Mouse (Mus musculus) ES-E14 (cell line): Measurements from ENCODE around the gene Ptprg. TPM values are rescaled to one million over a fixed set of nuclear protein-coding genes. Genes with fewer than 3 reads are reported as not detected.

Experiments
- DNase-seq: peaks from one replicate; pipeline ENCODE4 v3.0.0-alpha.2; 2013; ENCODE audit warnings: low read depth, low spot score
- H3K27ac ChIP-seq: 2 replicates; pipeline ENCODE4 v1.5.1; 2012; ENCODE audit warnings: low read depth, mild to moderate bottlenecking, low read length, moderate library complexity, mixed read lengths; ENCODE audit not compliant: poor library complexity, insufficient read depth, severe bottlenecking
- H3K36me3 ChIP-seq: 2 replicates; pipeline ENCODE4 v1.6.1; 2012; ENCODE audit warnings: mild to moderate bottlenecking, low read length, moderate library complexity, mixed read lengths; ENCODE audit not compliant: control insufficient read depth, poor library complexity, insufficient read depth, severe bottlenecking
- H3K4me1 ChIP-seq, 2 experiments: fragments of 150-350 bp in 1 of 2; sonication (generic) in 1 of 2; 2 replicates each; pipeline ENCODE4 v1.6.1; 2012; ENCODE audit warnings: low read length in 2 of 2, mild to moderate bottlenecking in 1 of 2, mixed read lengths in 1 of 2; ENCODE audit not compliant: control insufficient read depth in 2 of 2, insufficient read depth in 2 of 2, poor library complexity in 1 of 2
- H3K4me3 ChIP-seq, 2 experiments: fragments of 150-350 bp in 1 of 2; sonication (generic) in 1 of 2; 2 replicates each; pipeline ENCODE4 v1.5.1; 2012; ENCODE audit warnings: low read length in 2 of 2, low read depth in 1 of 2, mild to moderate bottlenecking in 1 of 2, mixed read lengths in 1 of 2; ENCODE audit not compliant: insufficient read depth in 1 of 2, poor library complexity in 1 of 2, severe bottlenecking in 1 of 2
- H3K9ac ChIP-seq: 2 replicates; pipeline ENCODE4 v1.6.1; 2012; ENCODE audit warnings: low read depth, mild to moderate bottlenecking, low read length, mixed read lengths; ENCODE audit not compliant: poor library complexity, insufficient read depth, severe bottlenecking
- H3K9me3 ChIP-seq: fragments of 150-350 bp; sonication (generic); 2 replicates; pipeline ENCODE4 v1.6.1; 2012; ENCODE audit warnings: low read depth, mild to moderate bottlenecking, low read length; ENCODE audit not compliant: control insufficient read depth, insufficient read depth
- CHD2 ChIP-seq: IDR thresholded peaks from 2 replicates; pipeline ENCODE4 v1.6.1; 2014; ENCODE audit warnings: mild to moderate bottlenecking, low read depth, low read length, inconsistent platforms
- HCFC1 ChIP-seq: IDR thresholded peaks from 2 replicates; pipeline ENCODE4 v1.6.1; 2012; ENCODE audit warnings: low read length, inconsistent platforms, borderline replicate concordance; ENCODE audit not compliant: insufficient read depth
- MAFK ChIP-seq: IDR thresholded peaks from 2 replicates; pipeline ENCODE4 v1.6.1; 2014; ENCODE audit warnings: mild to moderate bottlenecking, low read depth, low read length, inconsistent platforms; ENCODE audit not compliant: insufficient read depth
- ZC3H11A ChIP-seq: IDR thresholded peaks from 2 replicates; pipeline ENCODE4 v1.6.1; 2012; ENCODE audit warnings: low read depth, mild to moderate bottlenecking, inconsistent platforms, low read length, borderline replicate concordance
- ZNF384 ChIP-seq: IDR thresholded peaks from 2 replicates; pipeline ENCODE4 v1.6.1; 2012; ENCODE audit warnings: low read depth, low read length, inconsistent platforms
- in situ Hi-C, 2 experiments: fragments of 600-800 bp; cut with MboI; formaldehyde crosslinking; loops; one replicate each; pipeline ENCODE4 v1.15.1; 2025; ENCODE audit warnings: low sequenced_read_pairs in 2 of 2, inconsistent platforms in 1 of 2; ENCODE audit not compliant: unreplicated experiment in 2 of 2
- total RNA-seq: library from RNA; depleted of rRNA; stranded (reverse); fragments of 300-350 nt; gene quantifications from 2 replicates; pipeline ENCODE4 v1.2.3, GENCODE M21; 2012

Gene Ptprg
- total RNA-seq, 1 experiment = 59.8 TPM

DNA sequence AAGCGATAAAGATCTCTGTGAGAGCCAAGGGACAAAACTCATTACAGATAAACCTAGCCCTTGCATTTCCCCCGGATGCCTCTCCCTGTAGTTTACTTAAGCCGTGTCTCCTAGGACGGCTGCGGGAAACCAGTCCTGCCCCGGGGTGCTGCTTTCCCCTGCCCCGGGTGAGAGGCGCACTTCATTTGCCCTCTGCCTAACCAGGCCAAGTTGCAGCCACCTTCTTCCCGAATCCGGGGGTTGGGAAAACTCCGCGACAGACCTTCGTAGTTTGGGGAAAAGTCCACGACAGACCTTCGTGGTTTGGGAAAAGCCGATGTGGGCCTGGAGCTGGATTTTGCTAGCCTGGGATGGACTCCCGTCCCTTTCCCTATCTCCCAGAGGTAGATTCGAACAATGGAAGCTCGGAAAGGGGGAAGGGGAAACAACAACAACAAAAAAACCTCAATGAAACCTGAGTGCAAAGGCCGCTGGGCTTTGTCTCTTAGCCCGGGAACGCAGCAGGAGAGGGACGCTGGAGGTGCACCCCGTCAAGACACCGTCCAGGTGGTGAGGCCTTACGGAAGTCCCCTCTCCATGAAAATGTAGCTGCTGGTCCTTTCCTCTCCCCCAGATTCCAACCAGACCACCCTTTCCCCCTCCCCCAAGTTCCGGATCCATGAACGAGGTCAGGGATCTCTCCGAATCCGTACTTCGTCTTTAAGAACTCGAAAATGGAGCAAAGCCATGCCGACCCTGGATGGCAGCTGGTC is 635 bp upstream of the Ptprg start:
- in situ Hi-C loops = loop anchor here (25.0 kb wide), 1 partner anchor 585 kb away; no protein-coding TSS in a partner anchor
- Histone ChIP-seq H3K4me1 (peaks cover 2 to 9% of the 10 kb centered on the region in 2 experiments; a peak in 3 of 4 replicates), H3K9ac (peak overlapping the region; percentile 82), H3K4me3 (peak overlapping the region; percentile 84 to 92), H3K27ac (peak overlapping the region; percentile 93), H3K9me3 (no peaks in the 10 kb centered on the region), H3K36me3 (no peaks in the 10 kb centered on the region)
- TF ChIP-seq MAFK = no peak
- no peak for TF ChIP-seq HCFC1
- TF ChIP-seq ZNF384 = peak; percentile 61
- no peak for DNase-seq

DNA sequence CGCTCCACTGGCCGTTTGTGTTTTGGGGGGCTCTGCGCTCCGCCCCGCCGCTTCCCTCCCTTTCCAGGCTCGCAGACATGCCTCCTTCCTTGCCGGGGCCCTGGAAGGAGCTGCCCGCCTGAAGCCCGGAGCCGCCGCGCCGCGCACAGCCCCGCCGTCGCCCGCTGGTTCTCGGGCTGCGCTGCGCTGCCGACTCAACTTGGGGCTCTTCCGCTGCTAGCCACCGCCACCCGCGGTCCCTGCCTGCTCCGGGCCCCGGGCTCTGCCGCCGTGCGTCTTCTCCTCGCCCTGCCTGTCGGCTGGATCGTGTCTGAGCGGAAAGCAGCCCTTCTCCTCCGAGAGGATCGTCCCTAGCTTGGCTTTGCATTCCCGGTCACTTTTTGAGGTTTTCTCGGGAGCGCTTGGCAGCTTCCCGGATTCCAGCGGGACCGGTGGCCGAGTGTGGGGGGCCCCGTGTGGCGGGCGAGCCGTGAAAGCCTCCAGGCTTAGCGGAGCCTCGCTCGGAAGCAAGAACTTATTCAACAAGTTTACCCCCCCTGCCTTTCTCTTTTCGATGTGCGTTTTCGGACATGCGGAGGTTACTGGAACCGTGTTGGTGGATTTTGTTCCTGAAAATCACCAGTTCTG is 460 bp downstream of the Ptprg start:
- H3K9ac ChIP-seq = peak overlapping the region; percentile 91
- in situ Hi-C loops = loop anchor here (25.0 kb wide), 1 partner anchor 584 kb away; no protein-coding TSS in a partner anchor
- DNase-seq = no peak

DNA sequence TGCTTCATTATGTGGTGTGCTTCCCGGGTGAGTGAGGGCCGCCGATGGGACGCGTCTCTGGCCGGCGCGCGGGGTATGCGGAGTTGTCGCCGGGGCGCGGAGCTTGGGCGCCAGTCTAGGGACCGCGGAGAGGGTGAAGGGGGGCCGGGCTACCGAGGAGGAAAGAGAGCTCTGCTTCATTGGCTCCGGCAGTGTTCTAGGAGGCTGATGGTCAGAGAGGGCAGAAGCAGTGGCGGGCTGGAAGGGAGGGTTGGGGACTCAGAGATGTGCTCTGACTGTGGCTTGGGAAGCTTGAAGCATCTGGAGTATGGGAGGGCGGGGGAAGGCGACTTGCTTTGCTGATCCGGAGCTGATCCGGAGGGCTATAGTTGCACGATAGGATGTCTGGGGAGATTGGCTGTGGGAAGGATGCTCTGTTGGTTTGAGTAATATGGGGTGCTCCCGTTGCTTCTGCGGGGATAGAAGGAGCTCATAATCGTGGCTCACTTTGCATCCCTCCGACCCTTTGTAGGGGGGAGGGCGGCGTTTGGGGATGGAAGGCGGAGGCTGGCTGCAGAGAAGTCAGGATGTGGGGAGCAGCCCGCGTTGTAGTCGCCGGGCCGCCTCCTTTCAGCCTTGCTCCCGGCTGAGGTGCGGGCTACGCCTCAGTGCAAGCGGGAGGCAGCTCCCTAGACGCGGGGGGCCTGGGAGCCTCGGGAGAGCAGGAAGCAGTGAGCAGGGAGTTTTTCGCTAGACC is 1.1 kb downstream of the Ptprg start:
- peak overlapping the region; percentile 93; the same call in 1 of the 2 replicates for H3K27ac ChIP-seq
- in situ Hi-C loops = loop anchor here (25.0 kb wide), 1 partner anchor 583 kb away; no protein-coding TSS in a partner anchor
- no peaks in the 10 kb centered on the region for H3K36me3 ChIP-seq
- H3K4me3 ChIP-seq = peak overlapping the region; percentile 84 to 92
- DNase-seq = no peak
- peaks cover 2 to 9% of the 10 kb centered on the region in 2 experiments; a peak in 3 of 4 replicates for H3K4me1 ChIP-seq
- no peaks in the 10 kb centered on the region for H3K9me3 ChIP-seq
- H3K9ac ChIP-seq = peak overlapping the region; percentile 91
- TF ChIP-seq HCFC1 = no peak
- TF ChIP-seq CHD2 = no peak
- no peak for TF ChIP-seq ZC3H11A
- TF ChIP-seq ZNF384 = no peak
- no peak for TF ChIP-seq MAFK

More for the DNA sequence above, 460 bp downstream of the Ptprg start:
- TF ChIP-seq MAFK (no peak), ZC3H11A (no peak), HCFC1 (peak; percentile 28; the same call in 1 of the 2 replicates), CHD2 (no peak)
- Histone ChIP-seq H3K27ac (peak overlapping the region; percentile 93), H3K9me3 (no peaks in the 10 kb centered on the region), H3K4me3 (peak overlapping the region; percentile 84 to 92), H3K4me1 (peaks cover 2 to 9% of the 10 kb centered on the region in 2 experiments; a peak in 3 of 4 replicates), H3K36me3 (no peaks in the 10 kb centered on the region)

DNA sequence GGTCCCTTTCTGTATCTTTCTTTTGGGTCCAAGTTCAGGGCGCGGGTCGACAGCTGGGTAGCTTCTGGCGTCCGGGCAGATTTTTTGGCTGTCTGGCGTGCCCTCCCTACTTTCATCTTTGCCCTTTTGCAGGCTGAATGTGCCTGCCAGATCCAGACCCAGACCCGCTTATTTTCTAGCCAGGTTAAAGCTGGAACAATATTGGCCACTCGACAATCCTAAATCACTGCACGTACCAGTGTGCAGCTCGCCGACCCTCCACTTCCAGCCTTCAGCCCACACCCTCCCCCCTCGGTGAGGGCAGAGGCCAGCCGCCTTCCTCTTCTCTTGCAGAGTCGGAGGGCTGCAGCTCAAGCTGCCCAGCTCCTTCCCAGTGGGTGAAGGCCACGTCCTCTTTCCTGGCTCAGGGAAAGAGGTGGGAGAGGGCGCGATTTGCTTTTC is 1.7 kb downstream of the Ptprg start:
- Histone ChIP-seq H3K9me3 (no peaks in the 10 kb centered on the region), H3K4me1 (peaks cover 2 to 13% of the 10 kb centered on the region in 2 experiments; a peak in 3 of 4 replicates), H3K36me3 (no peaks in the 10 kb centered on the region), H3K9ac (peak overlapping the region; percentile 91), H3K4me3 (peak overlapping the region; percentile 84 to 92), H3K27ac (no peak overlapping the region)
- in situ Hi-C loops = loop anchor here (25.0 kb wide), 1 partner anchor 582 kb away; no protein-coding TSS in a partner anchor
- TF ChIP-seq CHD2 = no peak
- no peak for TF ChIP-seq MAFK
- no peak for DNase-seq
